In genomic region chr8:109106971-109107370, GRCm38 (mm10) we compare ENCODE assay signal across 14 mouse cellular contexts.
A peak's percentile ranks its signal among the peaks of the same experiment; 100 is the strongest.
DNase-seq lines count a peak whose midpoint lies in the region; ATAC-seq and TF ChIP-seq lines count a peak whose summit lies in the region.
"Had no signal": no experiment of that assay in that cellular context is flagged by ENCODE, and none has a peak within 500 bp of the region (broad histone marks: within the 10 kb centered on the region; RNA-seq: fewer than 3 reads in every experiment).

No protein-coding gene starts in this region.

- WGBS in kidney, postnatal 0 days, result 36% methylated on average over 9 of the region's 9 CpGs
- WGBS in stomach, embryonic 15.5 days, result 50% methylated on average over 9 of the region's 9 CpGs
- 61% methylated on average over 9 of the region's 9 CpGs for WGBS in stomach, postnatal 0 days
- WGBS in hindbrain, postnatal 0 days, result 27% methylated on average over 9 of the region's 9 CpGs

- no peak overlapping the region for H3K27ac ChIP-seq in kidney, postnatal 0 days
- H3K27ac ChIP-seq in stomach, embryonic 15.5 days, result peak overlapping the region; percentile 6; the same call in 1 of the 2 replicates
- H3K27ac ChIP-seq in stomach, postnatal 0 days (replicated peaks), result no peak overlapping the region
- H3K27ac ChIP-seq in hindbrain, postnatal 0 days, result no peak overlapping the region
- H3K27ac ChIP-seq: forebrain, embryonic 12.5 days had no signal

- no peak overlapping the region for H3K9ac ChIP-seq in kidney, postnatal 0 days (ENCODE audit: low read depth, low read length)
- no peak overlapping the region for H3K9ac ChIP-seq in stomach, embryonic 15.5 days
- H3K9ac ChIP-seq in stomach, postnatal 0 days (ENCODE audit: low read length), result no peak overlapping the region
- H3K9ac ChIP-seq in hindbrain, postnatal 0 days (replicated peaks; ENCODE audit: low read length), result no peak overlapping the region
- H3K9ac ChIP-seq: forebrain, embryonic 12.5 days had no signal

- H3K4me1 ChIP-seq in kidney, postnatal 0 days (replicated peaks; ENCODE audit: insufficient read depth, low read length), result peaks cover 15% of the 10 kb centered on the region
- 0 out of 2 replicates have a peak, but pooled peaks cover 10% of the 10 kb centered on the region for H3K4me1 ChIP-seq in stomach, embryonic 15.5 days
- H3K4me1 ChIP-seq in stomach, postnatal 0 days (replicated peaks; ENCODE audit: control insufficient read depth, insufficient read depth), result no peaks in the 10 kb centered on the region
- no peaks in the 10 kb centered on the region for H3K4me1 ChIP-seq in hindbrain, postnatal 0 days (ENCODE audit: insufficient read depth, low read length)

- intact Hi-C loops in left cerebral cortex, postnatal 36 days (cut with DNase I), result no loop called here

- no peak; the same call in 1 of the 2 replicates for TF ChIP-seq CTCF in kidney, postnatal 0 days (IDR thresholded peaks at IDR 0.05; ENCODE audit: low read depth)
- TF ChIP-seq CTCF in stomach, postnatal 0 days (IDR thresholded peaks at IDR 0.05; ENCODE audit: low read depth), result no peak
- no peak for TF ChIP-seq CTCF in hindbrain, postnatal 0 days (IDR thresholded peaks at IDR 0.05; ENCODE audit: low read depth)

- no peaks in the 10 kb centered on the region for H3K36me3 ChIP-seq in kidney, postnatal 0 days (ENCODE audit: insufficient read depth, low read length)
- H3K36me3 ChIP-seq in stomach, embryonic 15.5 days, result no peaks in the 10 kb centered on the region
- no peaks in the 10 kb centered on the region for H3K36me3 ChIP-seq in stomach, postnatal 0 days (ENCODE audit: control insufficient read depth, insufficient read depth, low read length)
- no peaks in the 10 kb centered on the region for H3K36me3 ChIP-seq in hindbrain, postnatal 0 days (ENCODE audit: insufficient read depth, low read length)
- H3K36me3 ChIP-seq: forebrain, embryonic 12.5 days had no signal

- H3K4me2 ChIP-seq in kidney, postnatal 0 days (ENCODE audit: low read length), result 0 out of 2 replicates have a peak overlapping the region, but pooled peaks have one; percentile 44
- no peak overlapping the region for H3K4me2 ChIP-seq in stomach, embryonic 15.5 days
- no peak overlapping the region for H3K4me2 ChIP-seq in stomach, postnatal 0 days (replicated peaks; ENCODE audit: low read depth)
- 0 out of 2 replicates have a peak overlapping the region, but pooled peaks have one; percentile 13 for H3K4me2 ChIP-seq in hindbrain, postnatal 0 days (ENCODE audit: low read depth, low read length)
- H3K4me2 ChIP-seq: forebrain, embryonic 12.5 days had no signal

- H3K4me3 ChIP-seq in kidney, postnatal 0 days (replicated peaks; ENCODE audit: low read depth, low read length), result no peak overlapping the region
- H3K4me3 ChIP-seq in stomach, embryonic 15.5 days (replicated peaks), result no peak overlapping the region
- H3K4me3 ChIP-seq in stomach, postnatal 0 days (ENCODE audit: low read depth, low read length), result no peak overlapping the region
- H3K4me3 ChIP-seq in hindbrain, postnatal 0 days (ENCODE audit: low read length), result no peak overlapping the region
- H3K4me3 ChIP-seq: forebrain, embryonic 12.5 days had no signal

- H3K27me3 ChIP-seq in kidney, postnatal 0 days (ENCODE audit: insufficient read depth, low read length), result no peaks in the 10 kb centered on the region
- H3K27me3 ChIP-seq in stomach, embryonic 15.5 days (replicated peaks), result no peaks in the 10 kb centered on the region
- H3K27me3 ChIP-seq in stomach, postnatal 0 days (ENCODE audit: control insufficient read depth, insufficient read depth, low read length), result no peaks in the 10 kb centered on the region
- no peaks in the 10 kb centered on the region for H3K27me3 ChIP-seq in hindbrain, postnatal 0 days (ENCODE audit: insufficient read depth, low read length)
- H3K27me3 ChIP-seq: forebrain, embryonic 12.5 days had no signal

- no peak for ATAC-seq in kidney, postnatal 0 days (replicated peaks; ENCODE audit: low FRiP score, low read depth)
- no peak for ATAC-seq in stomach, embryonic 15.5 days (ENCODE audit: insufficient read depth, low FRiP score, low read depth)
- no peak for ATAC-seq in stomach, postnatal 0 days (ENCODE audit: low FRiP score, low TSS enrichment)
- no peak for ATAC-seq in hindbrain, postnatal 0 days

- no peak for TF ChIP-seq EP300 in stomach, postnatal 0 days (optimal IDR thresholded peaks at IDR 0.05)

- H3K9me3 ChIP-seq in kidney, postnatal 0 days (replicated peaks; ENCODE audit: low read length), result no peaks in the 10 kb centered on the region
- no peaks in the 10 kb centered on the region for H3K9me3 ChIP-seq in stomach, embryonic 15.5 days
- no peaks in the 10 kb centered on the region for H3K9me3 ChIP-seq in stomach, postnatal 0 days (ENCODE audit: control insufficient read depth, low read length)
- H3K9me3 ChIP-seq in hindbrain, postnatal 0 days (ENCODE audit: low read length), result no peaks in the 10 kb centered on the region
- H3K9me3 ChIP-seq: forebrain, embryonic 12.5 days had no signal

- DNase-seq in kidney, postnatal 0 days (ENCODE audit: low spot score), result no peak
- DNase-seq in kidney, postnatal 25 days, result no peak
- DNase-seq in stomach, postnatal 0 days (ENCODE audit: low spot score), result no peak
- peak; percentile 15 for DNase-seq in hindbrain, postnatal 0 days (ENCODE audit: low spot score)
- DNase-seq in left cerebral cortex, postnatal 36 days (ENCODE audit: low spot score in 2 of 2), result no peak
- no peak for DNase-seq in cerebellum, adult 18-20 months
- DNase-seq: cerebellum, adult 2 months; gastrocnemius, postnatal 10 days; heart, postnatal 4 days; kidney, adult 11 months; right cerebral cortex, postnatal 25 days; thymus, postnatal 14 days had no signal

Comparison
In these comparisons a context has a peak if more than half of its experiments do, and no peak if none do; other contexts are left out.
1. H3K4me2 ChIP-seq: peak in kidney, postnatal 0 days (single experiment) and hindbrain, postnatal 0 days (single experiment); none in stomach, embryonic 15.5 days (single experiment) and stomach, postnatal 0 days (single experiment).